Mouse (Mus musculus): ENCODE data around the gene Slc35b4. TPM values are rescaled to one million over a fixed set of nuclear protein-coding genes. Genes with fewer than 3 reads are reported as not detected.

Gene Slc35b4
- 47.6 and 49.9 TPM in 2 replicates for polyA plus RNA-seq (2015; fragmentation: Nextera tagmentation; extraction: Ambion mirVana)

DNA sequence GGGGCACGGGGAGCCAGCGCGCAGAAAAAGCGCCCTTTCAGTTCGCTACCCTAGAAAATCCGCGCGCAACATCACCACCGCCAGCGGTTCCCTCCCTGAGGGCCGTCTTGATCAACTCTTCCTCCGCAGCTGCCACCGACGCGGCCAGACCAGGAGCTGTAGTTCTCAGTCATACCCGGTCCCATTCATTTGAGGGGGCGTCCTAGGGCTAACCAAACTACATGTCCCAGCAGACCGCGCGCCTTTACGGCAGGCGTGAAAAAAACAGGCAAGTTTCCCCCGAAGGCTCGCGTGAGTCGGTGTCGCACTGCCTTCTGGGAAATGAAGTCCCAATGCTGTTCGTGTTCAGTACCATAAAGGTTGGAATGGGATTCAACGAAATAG, at the start of gene Slc35b4:
Gene Slc35b4 (minus strand): TSS at position 248 of the 384 bp plus-strand sequence.
- peak within 1 kb of the TSS; percentile 91 for H3K9ac ChIP-seq
- peak; percentile 99 for ATAC-seq (ENCODE audit: insufficient number of reproducible peaks, insufficient read depth, low FRiP score, low TSS enrichment, low read depth)
- H3K4me2 ChIP-seq, result peak within 1 kb of the TSS; percentile 77
- peaks cover 17% of the 10 kb centered on the region for H3K4me1 ChIP-seq
- no peaks in the 10 kb centered on the region for H3K27me3 ChIP-seq
- peak within 1 kb of the TSS; percentile 85 for H3K27ac ChIP-seq
- H3K36me3 ChIP-seq, result peaks cover 7% of the 10 kb centered on the region
- H3K4me3 ChIP-seq, result peak within 1 kb of the TSS; percentile 86
- no peaks in the 10 kb centered on the region; the same call in 1 of the 2 replicates for H3K9me3 ChIP-seq
- WGBS, result under 1% methylated on average over 29 of the region's 29 CpGs

DNA sequence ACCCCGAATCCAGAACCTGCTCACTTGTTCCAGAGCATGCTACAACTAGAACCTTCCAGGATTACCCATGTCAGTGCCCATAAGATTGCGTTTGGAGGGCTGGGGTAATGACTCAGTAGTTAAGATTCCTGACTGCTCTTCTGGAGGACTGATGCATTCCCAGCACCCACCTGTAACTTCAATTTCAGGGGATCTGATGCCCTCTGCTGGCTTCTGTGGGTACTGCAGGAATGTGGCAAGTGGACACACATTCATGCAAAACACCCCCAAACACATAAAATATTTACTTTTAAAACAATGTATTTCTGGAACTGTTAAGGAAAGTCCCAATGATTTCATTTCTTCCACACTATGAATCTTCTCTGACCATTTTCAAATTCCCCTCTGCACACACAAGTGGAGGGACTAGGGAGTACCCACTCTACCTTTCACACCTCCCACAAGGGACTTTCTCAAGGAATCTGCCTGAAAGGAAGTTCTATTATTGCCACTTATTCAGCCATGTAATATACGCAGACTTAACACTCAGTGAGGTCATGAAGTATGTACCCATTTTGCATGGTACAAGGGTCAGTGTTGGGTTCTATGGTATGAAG, 48.2 kb upstream of the Slc35b4 start:
- Histone ChIP-seq H3K27ac (no peak overlapping the region), H3K36me3 (no peaks in the 10 kb centered on the region), H3K4me1 (no peaks in the 10 kb centered on the region), H3K9me3 (0 out of 2 replicates have a peak, but pooled peaks cover 6% of the 10 kb centered on the region), H3K27me3 (no peaks in the 10 kb centered on the region), H3K4me3 (no peak overlapping the region), H3K9ac (no peak overlapping the region), H3K4me2 (no peak overlapping the region)
- 93% methylated on average over 3 of the region's 3 CpGs for WGBS
- ATAC-seq (ENCODE audit: insufficient number of reproducible peaks, insufficient read depth, low FRiP score, low TSS enrichment, low read depth), result no peak

- no peak for ATAC-seq (ENCODE audit: insufficient number of reproducible peaks, insufficient read depth, low FRiP score, low TSS enrichment, low read depth)
- Histone ChIP-seq H3K27ac (no peak overlapping the region), H3K4me1 (no peaks in the 10 kb centered on the region), H3K9ac (no peak overlapping the region), H3K27me3 (no peaks in the 10 kb centered on the region), H3K36me3 (no peaks in the 10 kb centered on the region), H3K4me2 (no peak overlapping the region), H3K4me3 (no peak overlapping the region), H3K9me3 (no peaks in the 10 kb centered on the region)
- WGBS, result 56% methylated on average over 9 of the region's 9 CpGs
Measured at GRCm38 (mm10) chr6:34216450-34217319, 39.8 kb upstream of the Slc35b4 start.

DNA sequence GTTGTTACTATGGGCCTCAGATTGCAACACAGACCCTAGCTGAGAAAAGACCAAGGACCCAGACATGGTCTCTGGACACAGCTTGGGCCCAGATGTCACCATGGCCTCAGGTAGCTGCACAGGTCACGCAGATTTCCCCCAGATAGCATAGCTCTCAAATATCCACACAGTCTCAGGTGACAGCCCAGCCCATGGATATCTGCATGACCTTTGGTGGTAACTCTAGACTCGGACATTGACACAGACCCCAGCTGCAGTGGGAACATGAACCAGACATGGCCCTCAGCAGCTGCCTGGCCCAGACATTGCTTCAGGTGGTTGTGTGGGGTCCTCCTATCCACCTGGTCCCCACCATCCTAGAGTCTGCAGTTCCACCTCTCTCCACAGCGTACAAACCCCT, 28.8 kb upstream of the Slc35b4 start:
- 59% methylated on average over 3 of the region's 3 CpGs for WGBS
- Histone ChIP-seq H3K9me3 (no peaks in the 10 kb centered on the region), H3K27me3 (no peaks in the 10 kb centered on the region), H3K9ac (no peak overlapping the region), H3K4me1 (no peaks in the 10 kb centered on the region), H3K27ac (no peak overlapping the region), H3K4me3 (no peak overlapping the region), H3K4me2 (no peak overlapping the region), H3K36me3 (no peaks in the 10 kb centered on the region)
- peak; percentile 37; the same call in 1 of the 2 replicates for ATAC-seq (ENCODE audit: insufficient number of reproducible peaks, insufficient read depth, low FRiP score, low TSS enrichment, low read depth)

DNA sequence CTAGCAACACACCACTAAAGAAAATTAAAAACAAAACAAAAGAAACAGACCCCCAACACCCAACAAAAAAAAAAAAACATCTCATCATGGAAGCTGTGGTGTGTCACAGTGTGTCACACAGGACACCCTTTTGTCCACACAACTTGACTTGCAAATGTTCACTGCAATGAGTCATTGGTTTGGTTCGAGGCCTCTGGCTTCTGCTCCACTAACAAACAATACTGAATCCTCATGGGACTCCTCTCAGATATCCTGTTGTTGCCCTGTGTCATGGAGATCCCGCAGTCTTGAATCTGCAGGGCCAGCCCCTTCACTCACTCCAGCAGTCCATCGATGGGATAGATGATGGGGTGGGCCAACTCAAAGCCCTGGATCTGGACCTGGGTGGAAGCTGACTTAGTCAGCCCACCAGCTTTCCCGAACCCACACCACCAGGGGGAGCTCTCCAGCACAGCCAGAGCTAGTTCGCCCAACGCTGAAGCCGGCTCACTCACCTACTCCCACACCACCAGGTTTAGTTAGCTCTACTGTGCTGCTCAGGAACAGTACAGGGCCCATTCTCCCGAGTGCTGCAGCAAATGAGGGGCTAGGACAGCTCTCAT, 28.2 kb upstream of the Slc35b4 start:
- WGBS, result 74% methylated on average over 8 of the region's 8 CpGs
- H3K4me1 ChIP-seq, result no peaks in the 10 kb centered on the region
- no peak overlapping the region for H3K9ac ChIP-seq
- H3K4me3 ChIP-seq, result no peak overlapping the region
- no peak for ATAC-seq (ENCODE audit: insufficient number of reproducible peaks, insufficient read depth, low FRiP score, low TSS enrichment, low read depth)
- H3K27ac ChIP-seq, result no peak overlapping the region
- H3K36me3 ChIP-seq, result no peaks in the 10 kb centered on the region
- H3K27me3 ChIP-seq, result no peaks in the 10 kb centered on the region
- no peak overlapping the region for H3K4me2 ChIP-seq
- no peaks in the 10 kb centered on the region for H3K9me3 ChIP-seq

DNA sequence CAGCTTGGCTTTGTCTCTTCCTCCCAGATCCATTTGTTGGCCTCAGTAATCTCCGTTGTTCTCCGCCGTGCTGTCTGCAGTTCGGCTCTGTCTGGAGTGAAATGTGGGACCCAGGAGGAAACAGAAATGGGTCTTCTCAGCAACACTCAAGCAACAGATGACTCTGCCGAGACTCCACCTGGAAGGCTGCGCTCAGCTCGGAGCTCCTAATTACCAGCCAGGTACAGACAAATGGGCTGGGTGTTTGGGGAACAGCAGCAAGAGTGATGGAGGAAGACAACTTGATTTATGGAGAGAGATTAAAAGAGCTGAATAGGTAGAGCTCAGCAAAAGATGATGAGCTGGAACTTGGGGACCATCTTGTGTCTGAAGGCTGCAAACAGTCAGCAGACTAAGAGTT, 26.6 kb upstream of the Slc35b4 start:
- H3K27me3 ChIP-seq, result no peaks in the 10 kb centered on the region
- H3K9me3 ChIP-seq, result no peaks in the 10 kb centered on the region
- no peak overlapping the region for H3K4me2 ChIP-seq
- H3K4me1 ChIP-seq, result no peaks in the 10 kb centered on the region
- H3K4me3 ChIP-seq, result no peak overlapping the region
- 77% methylated on average over 7 of the region's 7 CpGs for WGBS
- no peak overlapping the region for H3K9ac ChIP-seq
- no peak for ATAC-seq (ENCODE audit: insufficient number of reproducible peaks, insufficient read depth, low FRiP score, low TSS enrichment, low read depth)
- H3K36me3 ChIP-seq, result no peaks in the 10 kb centered on the region
- H3K27ac ChIP-seq, result no peak overlapping the region

DNA sequence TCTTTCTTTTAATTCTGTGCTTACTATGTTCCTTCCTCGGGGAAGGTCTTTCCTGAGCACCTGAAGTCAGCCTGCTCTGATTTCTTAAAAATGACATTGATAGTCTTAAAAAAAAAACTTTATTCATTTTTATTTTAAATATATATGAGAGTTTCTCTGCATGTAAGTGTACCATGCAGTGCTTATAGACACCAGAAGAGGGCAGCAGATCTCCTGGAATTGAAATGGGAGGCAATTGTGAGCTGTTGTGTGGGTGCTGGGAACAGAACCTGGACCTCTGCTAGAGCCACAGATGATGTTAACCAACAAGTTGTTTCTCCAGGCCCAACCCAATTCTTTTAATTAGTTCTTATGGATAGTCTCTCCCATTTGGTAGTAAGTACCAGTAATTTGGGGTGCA, 18.1 kb upstream of the Slc35b4 start:
- ATAC-seq (ENCODE audit: insufficient number of reproducible peaks, insufficient read depth, low FRiP score, low TSS enrichment, low read depth), result no peak

DNA sequence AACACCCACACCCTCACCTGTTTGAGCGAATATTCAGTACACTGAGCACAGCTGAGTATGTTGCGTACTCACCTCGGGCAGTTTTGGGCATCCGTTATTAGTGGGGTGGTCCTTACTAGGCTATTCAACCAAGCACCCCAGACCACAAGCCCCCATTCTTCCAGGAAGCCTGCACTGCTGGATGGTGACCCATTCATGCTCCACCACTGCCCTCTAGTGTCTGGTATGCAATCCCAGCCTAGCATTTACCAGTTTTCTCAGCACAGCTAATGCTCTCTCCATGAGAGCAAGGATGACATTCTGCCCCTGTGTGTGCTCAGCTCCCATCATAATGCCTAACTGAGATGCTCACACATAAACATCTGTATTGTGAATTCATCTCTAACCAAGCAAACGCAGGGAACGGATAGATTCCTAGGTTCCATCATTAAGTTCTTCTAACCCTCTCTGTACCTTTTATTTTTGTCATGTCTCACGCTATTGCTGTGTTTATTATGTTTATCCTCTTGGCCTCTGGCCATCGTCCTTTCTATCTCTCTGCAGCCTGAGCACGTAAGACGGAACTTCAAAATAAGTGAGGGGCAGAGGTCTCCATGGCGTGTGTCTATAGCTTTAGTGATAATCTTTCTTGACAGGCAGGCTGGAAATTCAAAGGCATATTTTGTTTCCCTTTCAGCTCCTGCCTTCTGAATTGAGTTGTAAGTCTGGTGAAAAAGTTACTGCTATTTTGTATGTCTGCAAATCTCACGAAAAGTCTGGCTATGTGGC, 17.0 kb upstream of the Slc35b4 start:
- Histone ChIP-seq H3K9me3 (0 out of 2 replicates have a peak, but pooled peaks cover 3% of the 10 kb centered on the region), H3K27me3 (no peaks in the 10 kb centered on the region), H3K36me3 (no peaks in the 10 kb centered on the region), H3K27ac (no peak overlapping the region), H3K4me2 (no peak overlapping the region), H3K9ac (no peak overlapping the region), H3K4me1 (no peaks in the 10 kb centered on the region), H3K4me3 (no peak overlapping the region)
- ATAC-seq (ENCODE audit: insufficient number of reproducible peaks, insufficient read depth, low FRiP score, low TSS enrichment, low read depth), result peak; percentile 67; the same call in 1 of the 2 replicates
- 46% methylated on average over 12 of the region's 12 CpGs for WGBS

More for the DNA sequence above, 18.1 kb upstream of the Slc35b4 start:
- Histone ChIP-seq H3K4me2 (no peak overlapping the region), H3K9me3 (0 out of 2 replicates have a peak, but pooled peaks cover 3% of the 10 kb centered on the region), H3K27ac (no peak overlapping the region), H3K9ac (no peak overlapping the region), H3K4me3 (no peak overlapping the region), H3K27me3 (no peaks in the 10 kb centered on the region), H3K36me3 (no peaks in the 10 kb centered on the region), H3K4me1 (no peaks in the 10 kb centered on the region)
- WGBS, result 83% methylated on average over 1 of the region's 1 CpGs

GRCm38 (mm10) chr6:34191401-34191800, 14.5 kb upstream of the Slc35b4 start:
- Histone ChIP-seq H3K4me1 (no peaks in the 10 kb centered on the region), H3K4me2 (no peak overlapping the region), H3K9ac (no peak overlapping the region), H3K27ac (no peak overlapping the region), H3K4me3 (no peak overlapping the region), H3K9me3 (0 out of 2 replicates have a peak, but pooled peaks cover 3% of the 10 kb centered on the region), H3K27me3 (no peaks in the 10 kb centered on the region), H3K36me3 (no peaks in the 10 kb centered on the region)
- WGBS, result 91% methylated on average over 8 of the region's 8 CpGs
- ATAC-seq (ENCODE audit: insufficient number of reproducible peaks, insufficient read depth, low FRiP score, low TSS enrichment, low read depth), result no peak

DNA sequence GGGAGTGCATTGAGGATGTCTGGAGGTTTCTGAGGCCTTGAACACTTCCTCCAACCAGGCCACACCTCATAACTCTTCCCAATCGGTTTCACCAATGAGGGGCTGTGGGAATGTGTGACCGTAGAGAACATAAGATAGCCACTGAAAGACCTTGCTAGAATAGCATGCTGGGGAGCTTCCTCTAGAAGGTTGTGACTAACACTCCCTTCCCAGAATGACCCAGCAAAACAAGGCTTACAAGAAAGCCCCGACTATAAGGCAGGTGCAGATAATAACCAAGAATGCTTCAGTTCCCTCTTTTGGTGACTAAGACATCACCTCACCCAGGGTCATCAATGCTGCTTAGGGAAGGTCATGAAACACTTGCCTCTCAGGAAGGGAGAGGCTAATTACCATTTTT, 12.6 kb upstream of the Slc35b4 start:
- no peak overlapping the region for H3K4me3 ChIP-seq
- no peak overlapping the region for H3K27ac ChIP-seq
- no peak overlapping the region for H3K9ac ChIP-seq
- 89% methylated on average over 3 of the region's 3 CpGs for WGBS
- no peak overlapping the region for H3K4me2 ChIP-seq
- H3K9me3 ChIP-seq, result no peaks in the 10 kb centered on the region
- H3K36me3 ChIP-seq, result no peaks in the 10 kb centered on the region
- no peaks in the 10 kb centered on the region for H3K4me1 ChIP-seq
- H3K27me3 ChIP-seq, result no peaks in the 10 kb centered on the region
- ATAC-seq (ENCODE audit: insufficient number of reproducible peaks, insufficient read depth, low FRiP score, low TSS enrichment, low read depth), result no peak

DNA sequence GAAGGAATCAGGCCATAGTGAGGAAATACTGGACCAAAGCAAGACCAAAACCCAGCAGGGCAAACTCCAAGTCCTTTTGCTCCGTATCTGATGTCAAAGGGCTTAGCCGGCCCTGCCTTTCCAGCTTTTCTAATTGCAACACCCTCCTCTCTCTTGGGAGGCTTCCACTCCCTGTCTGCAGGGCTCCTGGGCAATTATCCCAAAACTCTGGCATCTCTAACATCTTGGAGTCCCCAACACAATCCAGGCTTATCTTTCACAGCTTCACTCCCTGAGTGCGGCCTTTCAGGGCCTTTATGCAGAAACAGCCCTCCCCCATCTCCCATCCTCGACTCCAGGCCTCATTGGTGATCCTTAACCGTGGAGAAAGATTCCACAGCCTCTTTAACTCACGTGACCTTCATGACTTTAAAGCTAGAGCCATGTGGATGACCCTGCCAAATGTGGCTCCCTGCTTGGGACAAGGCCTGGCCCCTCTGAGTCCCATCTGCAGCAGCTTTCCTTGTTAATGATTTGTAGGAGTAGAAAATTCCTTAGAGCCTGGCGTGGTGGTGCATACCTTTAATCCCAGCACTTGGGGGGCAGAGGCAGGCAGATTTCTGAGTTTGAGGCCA, 11.2 kb upstream of the Slc35b4 start:
- H3K36me3 ChIP-seq, result no peaks in the 10 kb centered on the region
- H3K4me3 ChIP-seq, result no peak overlapping the region
- H3K9me3 ChIP-seq, result no peaks in the 10 kb centered on the region
- H3K27me3 ChIP-seq, result no peaks in the 10 kb centered on the region
- no peak overlapping the region for H3K9ac ChIP-seq
- ATAC-seq (ENCODE audit: insufficient number of reproducible peaks, insufficient read depth, low FRiP score, low TSS enrichment, low read depth), result no peak
- H3K27ac ChIP-seq, result no peak overlapping the region
- H3K4me1 ChIP-seq, result no peaks in the 10 kb centered on the region
- WGBS, result 51% methylated on average over 7 of the region's 7 CpGs
- no peak overlapping the region for H3K4me2 ChIP-seq
